Mouse (Mus musculus) cerebellum, adult 2 months (tissue): ENCODE measurements around the gene Fcgr3.

ENCODE experiments used
- CTCF ChIP-seq: fragments of 200-500 bp; IDR thresholded peaks from 2 replicates; pipeline ENCODE4 v1.5.1; 2011; ENCODE audit warnings: low read depth, mild to moderate bottlenecking, control low read depth, low read length, moderate library complexity, borderline replicate concordance; ENCODE audit not compliant: insufficient read depth
- POLR2A ChIP-seq: fragments of 200-500 bp; IDR thresholded peaks from 2 replicates; pipeline ENCODE4 v1.6.1; 2011; ENCODE audit warnings: low read length, control low read depth, borderline replicate concordance; ENCODE audit not compliant: insufficient read depth

DNA sequence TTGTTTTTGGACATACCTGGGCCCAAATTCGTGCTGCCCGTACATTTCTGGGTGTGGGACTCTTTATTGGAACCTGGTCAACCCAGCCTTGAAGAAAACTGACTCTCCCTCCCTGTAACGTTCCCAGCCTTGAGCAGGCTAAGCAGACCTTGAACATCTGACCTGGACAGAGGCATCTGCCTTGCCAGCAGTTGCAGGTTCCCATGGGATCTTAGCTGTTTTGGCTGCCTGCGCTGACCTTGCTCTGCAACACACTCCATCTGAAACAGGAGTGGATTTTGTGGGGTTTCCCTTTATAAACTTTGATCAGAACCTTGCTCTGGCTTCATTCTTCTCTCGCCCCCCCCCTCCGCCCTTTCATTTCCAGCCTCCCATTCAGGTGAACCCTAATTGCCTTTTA, 40.5 kb upstream of the Fcgr3 start:
- TF ChIP-seq CTCF (no peak), POLR2A (no peak)
